Mouse (Mus musculus): ENCODE data around the gene Hic1. TPM values are rescaled to one million over a fixed set of nuclear protein-coding genes. Genes with fewer than 3 reads are reported as not detected.

The Hic1 gene
- 11.7 and 15.2 TPM in 2 replicates for polyA plus RNA-seq (2012; rRNA removed)

GRCm38 (mm10) chr11:75169405-75170080 lies at the start of gene Hic1:
TSS of gene Hic1 (minus strand) at chr11:75169519.

GRCm38 (mm10) chr11:75193256-75194071 lies 24.1 kb upstream of the Hic1 start, which contains the start of gene Rtn4rl1:
TSS of gene Rtn4rl1 (plus strand) at chr11:75193783.

GRCm38 (mm10) chr11:75190905-75191441 lies 21.7 kb upstream of the Hic1 start, which contains the start of gene Dph1:
TSS of gene Dph1 (minus strand) at chr11:75191241.

GRCm38 (mm10) chr11:75178672-75179208 lies 9.4 kb upstream of the Hic1 start, which contains the start of gene Ovca2:
TSS of gene Ovca2 (minus strand) at chr11:75178835.

Other genes with a start within 250 kb of the Hic1 start
- 13.5 and 13.9 TPM in 2 replicates for gene Smg6, start 243.7 kb downstream of the Hic1 start, polyA plus RNA-seq (2012; rRNA removed)
- 1.6 and 2.1 TPM in 2 replicates for gene Srr, start 243.6 kb downstream of the Hic1 start, polyA plus RNA-seq (2012; rRNA removed)
- gene Ovca2, start 9.3 kb upstream of the Hic1 start, polyA plus RNA-seq (2012; rRNA removed), result 4.6 and 5.3 TPM in 2 replicates
- gene Dph1, start 21.7 kb upstream of the Hic1 start, polyA plus RNA-seq (2012; rRNA removed), result 18.8 TPM in 2 replicates
- 2.8 and 3.7 TPM in 2 replicates for gene Rtn4rl1, start 24.3 kb upstream of the Hic1 start, polyA plus RNA-seq (2012; rRNA removed)
- 5.4 and 6.1 TPM in 2 replicates for gene Rpa1, start 178.8 kb upstream of the Hic1 start, polyA plus RNA-seq (2012; rRNA removed)
- 1.0 and 1.3 TPM in 2 replicates for gene Smyd4, start 178.9 kb upstream of the Hic1 start, polyA plus RNA-seq (2012; rRNA removed)

Measured in stomach, adult 2 months (tissue).